Mouse (Mus musculus) liver, adult 2 months (tissue): ENCODE results near the gene Tomm70a.

Experiments
- CTCF ChIP-seq: fragments of 200-500 bp; IDR thresholded peaks from 2 replicates; pipeline ENCODE4 v1.5.1; 2011; ENCODE audit warnings: low read depth, low read length, control low read depth
- POLR2A ChIP-seq: fragments of 200-500 bp; IDR thresholded peaks from 2 replicates; pipeline ENCODE4 v1.6.1; 2011; ENCODE audit warnings: low read length, control low read depth; ENCODE audit not compliant: insufficient read depth; ENCODE audit errors: extremely low read depth

GRCm38 (mm10) chr16:57127825-57128224, 6.3 kb downstream of the Tomm70a start:
- TF ChIP-seq CTCF, result no peak
- no peak for TF ChIP-seq POLR2A
